Mouse (Mus musculus): Measurements from ENCODE around the gene Tenm1. TPM values are rescaled to one million over a fixed set of nuclear protein-coding genes. Genes with fewer than 3 reads are reported as not detected.

The Tenm1 gene
- polyA plus RNA-seq, 1 experiment, result 0.04 TPM

DNA sequence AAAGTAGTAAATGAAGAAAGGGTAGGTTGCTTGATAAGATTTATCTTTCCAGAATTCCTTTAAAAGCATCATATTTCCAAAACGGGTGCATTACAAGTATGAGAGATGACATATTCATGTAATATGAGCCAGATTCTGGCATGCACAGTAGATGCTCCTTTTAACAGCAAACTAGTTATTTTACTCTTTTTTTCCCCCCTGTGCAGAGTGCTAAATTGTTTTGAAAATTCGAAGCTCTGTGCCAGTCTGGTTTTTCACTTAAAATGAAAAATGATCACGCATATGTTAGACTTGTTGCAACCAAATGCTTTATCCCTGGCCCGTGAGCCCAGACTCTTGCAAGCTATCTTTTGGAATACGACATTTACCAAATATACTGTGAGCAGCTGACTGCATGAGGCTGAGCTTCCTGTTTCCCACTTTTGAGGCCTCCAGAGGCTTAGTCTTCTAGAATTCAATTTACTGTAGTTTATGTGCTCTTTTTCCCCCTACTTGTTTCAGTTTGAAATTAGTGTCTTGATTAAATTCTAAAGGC is 226.6 kb downstream of the Tenm1 start:
- no peak overlapping the region for H3K4me3 ChIP-seq (ENCODE audit: low read depth, low read length)
- 68% methylated on average over 5 of the region's 5 CpGs for WGBS

DNA sequence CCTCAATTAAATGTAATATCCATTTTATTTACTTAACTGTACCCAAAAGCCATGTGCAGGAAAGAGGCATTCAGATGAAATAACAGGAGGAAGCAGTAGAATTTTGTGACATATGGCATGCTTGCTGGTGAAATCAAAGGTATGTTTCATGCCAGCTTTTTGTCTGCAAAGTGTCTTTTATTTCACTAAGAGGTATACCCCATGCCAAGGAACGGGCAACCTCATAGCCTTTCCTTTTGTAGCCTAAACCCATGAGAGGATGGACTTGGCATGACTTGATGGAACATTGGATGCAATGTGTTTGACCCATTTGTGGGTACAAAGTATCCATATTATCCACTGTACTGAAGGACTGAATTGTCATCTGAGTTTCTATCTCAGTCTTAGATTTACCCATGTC is 246.0 kb downstream of the Tenm1 start:
- TF ChIP-seq POLR2A (IDR thresholded peaks at IDR 0.05; ENCODE audit: low read depth, low read length), result no peak
- no peak for TF ChIP-seq CTCF (IDR thresholded peaks at IDR 0.05; ENCODE audit: extremely low read depth, insufficient read length, insufficient replicate concordance, low read depth, low read length)
- Histone ChIP-seq H3K4me3 (ENCODE audit: low read depth, low read length) (no peak overlapping the region), H3K4me1 (ENCODE audit: control insufficient read depth, insufficient read depth, insufficient read length, low read length) (no peaks in the 10 kb centered on the region), H3K27me3 (ENCODE audit: control insufficient read depth, insufficient read depth, low read length) (no peaks in the 10 kb centered on the region), H3K27ac (ENCODE audit: insufficient read depth, low read depth, low read length) (no peak overlapping the region), H3K36me3 (ENCODE audit: control insufficient read depth, insufficient read depth, low read length) (no peaks in the 10 kb centered on the region)
- 92% methylated on average over 1 of the region's 1 CpGs for WGBS

More for the DNA sequence above, 226.6 kb downstream of the Tenm1 start:
- Histone ChIP-seq H3K27ac (ENCODE audit: insufficient read depth, low read depth, low read length) (no peak overlapping the region), H3K27me3 (ENCODE audit: control insufficient read depth, insufficient read depth, low read length) (no peaks in the 10 kb centered on the region), H3K4me1 (ENCODE audit: control insufficient read depth, insufficient read depth, insufficient read length, low read length) (no peaks in the 10 kb centered on the region), H3K36me3 (ENCODE audit: control insufficient read depth, insufficient read depth, low read length) (no peaks in the 10 kb centered on the region)
- TF ChIP-seq POLR2A (IDR thresholded peaks at IDR 0.05; ENCODE audit: low read depth, low read length) (no peak), CTCF (IDR thresholded peaks at IDR 0.05; ENCODE audit: extremely low read depth, insufficient read length, insufficient replicate concordance, low read depth, low read length) (no peak)

- Histone ChIP-seq H3K36me3 (ENCODE audit: control insufficient read depth, insufficient read depth, low read length) (no peaks in the 10 kb centered on the region), H3K4me3 (ENCODE audit: low read depth, low read length) (no peak overlapping the region), H3K27ac (ENCODE audit: insufficient read depth, low read depth, low read length) (no peak overlapping the region), H3K4me1 (ENCODE audit: control insufficient read depth, insufficient read depth, insufficient read length, low read length) (no peaks in the 10 kb centered on the region), H3K27me3 (ENCODE audit: control insufficient read depth, insufficient read depth, low read length) (no peaks in the 10 kb centered on the region)
- WGBS, result 68% methylated on average over 3 of the region's 3 CpGs
- TF ChIP-seq POLR2A (IDR thresholded peaks at IDR 0.05; ENCODE audit: low read depth, low read length), result no peak
- TF ChIP-seq CTCF (IDR thresholded peaks at IDR 0.05; ENCODE audit: extremely low read depth, insufficient read length, insufficient replicate concordance, low read depth, low read length), result no peak
Measured at GRCm38 (mm10) chrX:43151561-43151960, 277.4 kb downstream of the Tenm1 start.

DNA sequence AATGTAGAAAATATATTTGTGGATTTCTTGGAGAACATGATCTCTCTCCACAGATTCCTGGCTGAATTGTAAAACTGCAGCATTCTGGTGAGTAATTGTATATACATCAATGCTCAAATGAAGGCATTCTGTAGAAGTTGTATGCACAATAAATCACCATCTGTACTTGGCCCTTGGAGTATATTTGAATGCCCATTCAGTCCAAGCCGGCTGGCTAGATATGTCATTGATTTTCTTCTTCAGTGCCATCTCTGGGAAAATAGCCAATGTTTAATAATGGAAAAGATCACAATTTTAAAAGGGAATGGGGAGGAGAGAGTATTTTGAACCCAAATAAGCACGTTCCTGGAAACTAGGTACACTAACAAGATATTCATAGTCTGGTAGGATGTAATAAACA is 299.2 kb downstream of the Tenm1 start:
- Histone ChIP-seq H3K27ac (ENCODE audit: insufficient read depth, low read depth, low read length) (no peak overlapping the region), H3K27me3 (ENCODE audit: control insufficient read depth, insufficient read depth, low read length) (no peaks in the 10 kb centered on the region), H3K4me1 (ENCODE audit: control insufficient read depth, insufficient read depth, insufficient read length, low read length) (no peaks in the 10 kb centered on the region), H3K4me3 (ENCODE audit: low read depth, low read length) (no peak overlapping the region), H3K36me3 (ENCODE audit: control insufficient read depth, insufficient read depth, low read length) (no peaks in the 10 kb centered on the region)
- 52% methylated on average over 2 of the region's 2 CpGs for WGBS
- TF ChIP-seq CTCF (IDR thresholded peaks at IDR 0.05; ENCODE audit: extremely low read depth, insufficient read length, insufficient replicate concordance, low read depth, low read length) (no peak), POLR2A (IDR thresholded peaks at IDR 0.05; ENCODE audit: low read depth, low read length) (no peak)

- TF ChIP-seq POLR2A (IDR thresholded peaks at IDR 0.05; ENCODE audit: low read depth, low read length), result no peak
- TF ChIP-seq CTCF (IDR thresholded peaks at IDR 0.05; ENCODE audit: extremely low read depth, insufficient read length, insufficient replicate concordance, low read depth, low read length), result no peak
- H3K27me3 ChIP-seq (ENCODE audit: control insufficient read depth, insufficient read depth, low read length), result no peaks in the 10 kb centered on the region
- H3K4me3 ChIP-seq (ENCODE audit: low read depth, low read length), result no peak overlapping the region
- no peak overlapping the region for H3K27ac ChIP-seq (ENCODE audit: insufficient read depth, low read depth, low read length)
- no peaks in the 10 kb centered on the region for H3K4me1 ChIP-seq (ENCODE audit: control insufficient read depth, insufficient read depth, insufficient read length, low read length)
- 52% methylated on average over 1 of the region's 1 CpGs for WGBS
- H3K36me3 ChIP-seq (ENCODE audit: control insufficient read depth, insufficient read depth, low read length), result no peaks in the 10 kb centered on the region
Measured at GRCm38 (mm10) chrX:43122491-43122890, 306.4 kb downstream of the Tenm1 start.

GRCm38 (mm10) chrX:43122001-43122400 is 306.9 kb downstream of the Tenm1 start:
- Histone ChIP-seq H3K36me3 (ENCODE audit: control insufficient read depth, insufficient read depth, low read length) (no peaks in the 10 kb centered on the region), H3K4me3 (ENCODE audit: low read depth, low read length) (no peak overlapping the region), H3K4me1 (ENCODE audit: control insufficient read depth, insufficient read depth, insufficient read length, low read length) (no peaks in the 10 kb centered on the region), H3K27me3 (ENCODE audit: control insufficient read depth, insufficient read depth, low read length) (no peaks in the 10 kb centered on the region), H3K27ac (ENCODE audit: insufficient read depth, low read depth, low read length) (no peak overlapping the region)
- TF ChIP-seq POLR2A (IDR thresholded peaks at IDR 0.05; ENCODE audit: low read depth, low read length) (no peak), CTCF (IDR thresholded peaks at IDR 0.05; ENCODE audit: extremely low read depth, insufficient read length, insufficient replicate concordance, low read depth, low read length) (no peak)
- 76% methylated on average over 1 of the region's 1 CpGs for WGBS

DNA sequence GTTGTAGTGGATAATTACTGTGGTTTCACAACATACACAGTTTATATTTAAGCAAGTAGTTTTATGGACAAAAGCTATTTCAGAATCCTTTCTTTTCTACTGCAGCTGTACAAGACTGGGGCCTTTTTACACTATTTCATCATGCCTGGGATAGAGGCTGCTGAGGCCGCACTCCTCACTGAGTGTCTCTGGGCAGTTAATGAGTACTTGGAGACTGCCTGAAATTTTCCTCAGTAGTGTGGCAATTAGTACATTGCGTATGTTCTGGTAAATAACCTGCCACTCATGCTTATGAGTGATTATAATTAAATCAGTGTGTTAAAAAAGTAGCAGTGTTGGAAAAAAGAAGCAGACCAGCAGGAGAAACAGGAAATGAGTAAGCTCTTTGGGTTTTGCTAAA is 442.8 kb downstream of the Tenm1 start:
- Histone ChIP-seq H3K4me1 (ENCODE audit: control insufficient read depth, insufficient read depth, insufficient read length, low read length) (no peaks in the 10 kb centered on the region), H3K27ac (ENCODE audit: insufficient read depth, low read depth, low read length) (no peak overlapping the region), H3K36me3 (ENCODE audit: control insufficient read depth, insufficient read depth, low read length) (no peaks in the 10 kb centered on the region), H3K4me3 (ENCODE audit: low read depth, low read length) (no peak overlapping the region), H3K27me3 (ENCODE audit: control insufficient read depth, insufficient read depth, low read length) (no peaks in the 10 kb centered on the region)
- 83% methylated on average over 2 of the region's 2 CpGs for WGBS
- no peak for TF ChIP-seq POLR2A (IDR thresholded peaks at IDR 0.05; ENCODE audit: low read depth, low read length)

- Histone ChIP-seq H3K4me3 (ENCODE audit: low read depth, low read length) (no peak overlapping the region), H3K27ac (ENCODE audit: insufficient read depth, low read depth, low read length) (no peak overlapping the region), H3K4me1 (ENCODE audit: control insufficient read depth, insufficient read depth, insufficient read length, low read length) (no peaks in the 10 kb centered on the region), H3K36me3 (ENCODE audit: control insufficient read depth, insufficient read depth, low read length) (no peaks in the 10 kb centered on the region), H3K27me3 (ENCODE audit: control insufficient read depth, insufficient read depth, low read length) (no peaks in the 10 kb centered on the region)
- 0% methylated on average over 1 of the region's 1 CpGs for WGBS
- TF ChIP-seq CTCF (IDR thresholded peaks at IDR 0.05; ENCODE audit: extremely low read depth, insufficient read length, insufficient replicate concordance, low read depth, low read length) (no peak), POLR2A (IDR thresholded peaks at IDR 0.05; ENCODE audit: low read depth, low read length) (no peak)
Measured at GRCm38 (mm10) chrX:42973562-42973961, 455.4 kb downstream of the Tenm1 start.

Data from small intestine, adult 2 months (tissue).